Mouse (Mus musculus) thymus, postnatal 4 days (tissue): ENCODE measurements around the gene L3mbtl3.

Source experiments
- DNase-seq: peaks from one replicate; pipeline ENCODE4 v3.0.0; 2021

The L3mbtl3 gene

DNA sequence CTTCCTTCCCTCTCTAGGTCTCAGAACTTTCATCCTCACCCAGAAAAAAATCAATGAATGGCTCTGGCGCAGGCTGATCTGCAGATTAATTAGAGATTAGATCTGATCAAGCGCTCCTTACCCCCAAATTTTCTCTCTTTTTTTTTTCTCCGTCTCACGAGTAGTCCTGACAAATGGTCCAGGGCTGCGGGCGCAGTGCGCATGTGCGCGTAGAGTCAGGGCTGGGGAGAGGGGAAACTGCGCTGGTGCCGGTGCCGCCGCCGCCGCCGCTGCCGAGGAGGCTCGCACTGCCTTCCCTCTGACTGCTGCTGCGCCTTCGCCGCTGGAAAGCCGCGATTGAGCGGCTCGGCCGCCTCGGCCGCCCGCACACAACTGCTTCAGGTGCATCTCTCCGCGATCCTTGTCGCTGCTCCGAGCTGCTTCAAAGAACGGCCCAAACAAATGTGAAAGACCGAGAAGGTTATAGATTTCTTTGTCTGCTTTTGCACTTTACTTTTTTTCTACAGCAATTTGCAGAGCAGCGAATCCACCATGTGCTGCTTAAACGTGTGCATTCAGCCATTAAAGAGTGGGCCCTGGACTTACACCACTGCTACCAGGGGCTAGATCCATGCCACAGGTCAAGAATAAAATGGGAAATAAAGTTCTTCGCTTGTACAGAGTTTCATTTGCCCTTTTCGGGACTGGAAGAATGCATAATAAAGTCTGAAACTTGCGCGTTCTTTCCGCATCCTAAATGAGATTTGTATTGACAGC lies at the start of gene L3mbtl3:
Gene L3mbtl3 (minus strand): TSS at position 182 of the 756 bp plus-strand sequence.
- peak; percentile 95 for DNase-seq

DNA sequence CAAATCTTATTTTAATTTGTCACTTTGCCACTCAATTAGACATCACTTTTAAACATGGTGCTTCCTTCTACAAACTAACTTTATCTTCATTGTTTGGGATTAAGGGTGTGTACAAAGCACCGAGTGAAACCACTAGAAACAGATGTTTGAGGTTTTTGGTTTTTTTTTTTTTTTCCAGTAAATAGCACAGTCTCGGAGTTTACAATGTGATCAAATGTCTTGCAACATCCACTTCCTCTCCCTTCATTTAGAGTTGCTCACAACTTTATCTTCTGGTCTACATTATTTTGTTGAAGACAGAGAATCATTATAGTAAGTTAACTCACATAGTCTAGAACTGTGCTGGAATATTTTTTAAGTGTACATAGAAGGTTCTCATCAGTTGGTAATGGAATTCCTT lies 45.4 kb upstream of the L3mbtl3 start:
- DNase-seq = no peak

DNA sequence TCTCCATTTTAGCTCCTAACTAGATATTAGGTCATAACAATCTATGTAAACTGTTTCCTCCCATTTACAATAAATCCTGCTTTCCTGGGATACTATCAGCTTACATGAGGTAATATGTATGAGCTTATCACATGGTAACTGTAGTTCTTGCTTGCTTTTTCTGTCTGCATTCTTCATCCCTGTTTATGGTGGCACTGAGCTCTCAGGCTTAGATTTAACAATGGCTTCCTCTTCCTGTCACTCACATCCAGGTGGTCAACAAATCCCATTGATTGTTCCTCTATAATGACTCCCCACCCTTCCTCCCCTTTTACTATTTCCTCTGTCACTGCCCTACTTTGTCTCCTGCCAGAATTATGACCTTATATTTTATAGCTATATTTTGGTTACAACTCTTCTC lies 12.9 kb upstream of the L3mbtl3 start:
- no peak for DNase-seq

DNA sequence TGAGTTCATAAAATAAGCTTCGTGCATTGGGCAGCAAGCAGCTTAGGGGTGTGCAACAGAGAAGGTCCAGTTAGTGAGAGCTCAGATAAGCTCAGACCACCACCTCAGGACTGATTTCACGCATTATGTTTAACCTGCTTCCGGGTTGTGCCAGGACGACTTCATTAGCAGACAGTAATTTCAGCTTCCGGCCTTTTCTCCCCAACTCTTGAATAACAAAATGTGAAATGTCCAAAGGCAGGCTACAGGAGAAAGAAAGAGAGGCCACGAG lies 1.5 kb upstream of the L3mbtl3 start:
- DNase-seq = no peak

DNA sequence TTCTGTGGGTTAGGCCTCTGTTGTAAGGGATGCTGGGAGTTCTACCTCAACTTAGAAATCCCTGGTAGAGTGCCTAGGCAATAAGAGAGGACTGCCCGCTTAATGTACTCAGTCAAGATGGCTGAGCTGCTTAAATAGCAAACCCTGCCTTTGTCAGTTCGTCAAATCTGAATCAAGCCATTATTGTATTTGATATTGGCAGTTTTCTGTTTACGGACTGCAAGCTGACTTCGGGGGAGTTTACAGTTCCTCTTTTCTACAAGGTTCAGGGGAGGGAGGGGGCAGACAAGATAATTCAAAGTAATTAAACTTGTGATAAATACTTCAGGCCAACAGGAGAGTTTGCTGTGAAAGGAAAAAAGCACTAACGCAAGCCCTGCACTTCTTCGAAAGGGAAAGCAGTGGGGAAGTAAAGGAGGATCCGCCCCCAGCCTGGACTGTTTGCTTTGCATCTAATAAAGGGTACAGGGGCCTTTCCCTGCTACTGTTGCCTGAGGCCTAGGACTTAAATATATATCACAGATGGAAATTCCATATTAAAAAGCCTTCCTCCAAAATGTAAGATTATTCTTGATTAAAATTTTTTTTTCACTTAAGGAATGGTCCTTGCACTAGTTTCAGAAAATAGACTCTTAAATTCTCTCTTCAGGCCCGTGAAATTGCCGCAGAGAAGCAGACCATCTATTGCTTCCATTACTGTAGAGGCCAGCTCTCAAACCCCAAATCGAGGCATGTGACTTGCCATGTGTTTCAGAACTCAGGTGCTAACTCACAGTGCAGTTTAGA lies 968 bp upstream of the L3mbtl3 start:
- DNase-seq = no peak

DNA sequence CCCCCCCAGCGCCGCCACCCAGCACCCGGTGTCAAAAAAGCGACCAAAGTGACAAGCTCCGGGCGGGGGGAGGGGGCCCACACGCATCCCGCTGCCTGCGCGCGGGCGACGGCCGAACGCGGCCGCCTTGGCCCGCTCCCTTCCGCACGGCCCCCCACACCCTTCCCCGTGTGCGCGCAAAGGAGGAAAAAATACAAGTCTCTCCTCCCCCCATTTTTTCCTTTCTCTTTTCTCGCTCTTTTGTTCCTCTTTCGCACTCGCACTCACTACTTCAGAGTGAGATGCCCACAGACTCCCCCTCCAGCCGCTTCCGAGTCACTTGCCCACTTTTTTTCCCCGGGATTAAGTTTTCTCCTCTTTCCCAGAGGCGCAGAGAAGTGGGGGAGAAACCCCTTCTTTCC lies 420 bp downstream of the L3mbtl3 start:
- no peak for DNase-seq

DNA sequence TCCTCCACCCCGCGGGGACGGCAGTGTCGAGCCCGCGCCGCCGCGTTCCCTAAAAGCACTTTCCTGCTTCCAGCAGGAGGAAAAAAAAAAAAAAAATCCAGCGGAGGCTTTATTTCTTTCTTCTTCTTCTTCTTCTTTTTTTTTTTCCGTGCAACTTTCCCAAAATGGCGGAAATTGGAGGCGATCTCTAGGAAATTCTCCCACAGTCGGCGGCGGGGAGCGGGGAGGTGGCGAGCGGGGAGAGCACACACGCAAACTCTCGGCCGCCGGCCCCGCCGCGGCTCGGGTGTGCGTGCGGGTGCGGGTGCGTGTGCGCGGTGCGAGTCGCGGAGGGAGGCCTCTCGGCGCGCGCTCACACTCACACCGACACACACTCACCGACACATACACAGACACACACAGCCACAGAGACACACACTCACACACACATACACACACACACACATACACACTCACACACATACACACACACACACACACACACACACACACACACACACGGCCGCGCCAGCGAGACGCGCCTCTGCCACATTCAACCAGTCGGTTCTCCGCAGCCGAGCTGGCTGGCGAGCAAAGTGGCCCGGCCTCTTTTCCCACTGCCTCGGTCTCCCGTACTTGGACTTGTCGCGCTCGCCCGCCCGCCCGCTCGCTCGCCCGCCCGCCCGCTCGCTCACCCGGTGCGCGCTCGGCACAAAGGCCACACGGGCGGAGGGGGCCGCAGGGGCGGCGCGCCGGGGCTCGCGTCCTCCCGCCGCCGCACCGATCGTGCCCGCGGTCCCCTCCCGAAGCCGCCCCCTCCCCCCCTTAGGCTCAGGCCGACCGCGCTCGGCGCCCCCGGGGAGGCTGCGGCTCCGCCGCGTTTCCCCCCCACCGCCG lies 1.1 kb downstream of the L3mbtl3 start:
- peak; percentile 75 for DNase-seq

DNA sequence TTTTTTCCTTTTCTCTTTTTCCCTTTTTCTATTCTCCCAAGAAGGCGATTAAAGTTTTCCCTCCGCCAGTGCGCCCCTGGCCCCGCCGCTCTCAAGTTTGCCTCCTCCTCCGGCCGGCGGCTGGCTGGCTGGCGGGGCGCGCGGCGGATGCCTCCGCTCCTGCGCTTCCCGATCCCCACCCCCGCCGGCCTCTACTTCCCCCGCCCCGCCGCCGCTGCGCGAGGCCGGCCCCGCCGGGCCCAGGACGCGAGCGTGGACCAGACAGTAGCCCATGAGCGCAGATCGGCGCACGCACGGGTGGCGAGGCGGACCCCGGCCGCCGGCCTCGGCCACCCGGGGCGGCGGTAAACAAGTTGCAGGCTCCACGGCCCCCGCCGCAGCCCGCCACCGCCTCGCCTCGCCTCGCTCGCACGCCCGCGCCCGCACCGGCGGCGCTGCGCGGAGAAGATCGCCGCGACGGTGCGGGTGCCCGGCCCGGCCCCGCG lies 1.8 kb downstream of the L3mbtl3 start:
- peak; percentile 83 for DNase-seq

DNA sequence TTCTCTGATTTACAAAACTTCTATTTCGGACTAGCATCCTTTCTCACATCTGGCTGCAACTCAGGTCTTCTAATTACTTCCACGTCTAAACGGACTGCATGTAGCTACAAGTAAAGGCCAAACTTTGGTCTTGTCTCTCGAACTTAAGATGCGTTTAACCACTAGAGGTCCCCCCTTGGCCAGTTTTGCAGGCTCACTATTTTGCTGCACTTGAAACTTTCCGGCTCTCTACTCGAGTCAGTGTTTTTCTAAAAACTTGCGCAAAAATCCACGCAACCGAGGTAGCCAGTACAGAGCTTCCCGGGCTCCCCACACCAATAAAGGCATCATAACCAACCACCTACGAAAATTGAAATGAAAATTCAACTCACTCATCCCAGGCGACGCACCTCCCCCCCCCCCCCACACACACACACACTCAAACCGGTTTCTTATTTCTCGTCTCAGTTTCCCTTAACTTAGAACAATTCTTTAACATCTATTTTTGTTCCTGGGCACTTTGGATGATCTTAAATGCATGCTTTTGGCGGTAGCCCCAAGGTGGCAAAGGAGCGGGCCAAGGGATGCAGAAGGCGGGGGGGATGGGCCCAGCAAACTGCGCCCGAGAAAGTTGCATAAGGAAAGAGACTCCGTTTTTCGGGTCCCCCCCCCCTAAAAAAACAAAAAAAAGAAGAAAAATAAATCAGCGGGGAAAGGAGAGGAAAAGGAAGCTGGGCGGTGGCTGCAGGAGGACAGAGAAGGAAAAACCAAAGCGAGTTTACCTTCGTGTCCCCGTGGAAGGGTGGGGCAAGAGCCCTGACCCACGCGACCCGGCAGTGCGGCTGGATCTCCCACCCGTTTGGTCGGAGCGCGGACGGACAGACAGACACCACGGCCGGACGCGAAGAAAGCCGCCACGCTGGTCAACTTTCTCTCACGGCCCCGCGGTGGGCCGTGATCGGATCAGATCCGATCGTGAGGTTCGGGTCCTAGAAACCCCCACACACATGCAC lies 2.5 kb downstream of the L3mbtl3 start:
- peak; percentile 83 for DNase-seq

DNA sequence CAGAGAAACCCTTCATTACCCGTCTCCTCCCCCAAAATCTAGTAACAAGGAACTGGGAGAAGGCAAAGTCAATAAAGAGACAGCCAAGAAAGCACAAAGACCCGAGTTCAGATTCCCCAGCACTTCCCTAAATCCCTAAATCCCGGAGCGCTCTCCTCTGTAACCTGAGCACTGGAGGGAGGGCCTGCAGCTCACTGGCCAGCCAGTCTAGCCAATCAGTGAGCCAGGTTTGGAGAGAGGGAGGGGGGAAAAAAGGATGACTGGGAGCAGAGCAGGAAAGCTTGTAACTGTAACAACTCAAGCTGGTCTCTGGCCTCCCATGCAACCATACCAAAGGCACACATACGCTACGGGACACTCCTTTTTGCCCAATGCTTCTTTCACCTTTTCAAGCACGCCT lies 4.4 kb downstream of the L3mbtl3 start:
- DNase-seq = no peak

DNA sequence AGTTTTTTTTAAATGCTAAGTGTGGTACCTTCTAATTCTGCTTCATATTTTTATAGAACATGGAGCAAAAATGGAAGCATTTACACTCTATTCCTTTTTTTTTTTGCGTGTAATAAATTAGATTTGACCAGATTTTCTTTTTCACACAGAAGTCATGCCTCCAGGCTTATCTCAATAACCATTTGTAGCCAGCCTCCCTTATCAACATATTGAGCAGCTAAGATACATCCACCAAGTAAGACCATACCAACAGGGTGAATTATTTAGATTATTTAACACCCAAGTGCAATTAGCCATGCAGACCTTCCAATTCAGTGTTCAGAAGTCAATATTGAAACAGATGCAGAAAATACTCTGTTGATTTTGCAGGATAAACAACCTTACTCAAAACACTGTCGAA lies 10.8 kb downstream of the L3mbtl3 start:
- DNase-seq = no peak

DNA sequence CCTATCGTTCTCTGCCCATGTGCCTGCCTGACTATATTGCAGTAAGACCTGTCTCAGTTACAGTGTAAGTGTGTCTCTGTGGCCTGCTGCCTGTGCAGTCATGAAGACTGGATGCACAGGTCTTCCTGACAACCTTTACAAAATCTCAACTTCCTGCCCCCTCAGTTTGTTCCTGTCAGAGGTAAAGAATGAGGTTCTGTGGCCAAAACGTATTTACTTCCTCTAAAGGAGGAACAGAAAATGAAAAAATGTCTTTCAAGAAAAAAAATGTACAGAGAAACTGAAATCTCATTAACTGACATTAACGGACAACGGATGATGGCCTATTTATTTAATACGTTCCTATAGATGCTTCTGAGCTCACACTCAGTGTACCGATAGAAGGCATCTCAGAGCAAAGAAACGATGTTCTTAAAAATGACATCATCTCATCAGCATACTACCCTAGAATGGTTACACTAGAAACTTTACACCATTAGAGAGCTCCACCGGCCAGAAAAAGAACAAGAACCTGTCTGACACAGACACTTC lies 11.4 kb downstream of the L3mbtl3 start:
- DNase-seq = no peak

DNA sequence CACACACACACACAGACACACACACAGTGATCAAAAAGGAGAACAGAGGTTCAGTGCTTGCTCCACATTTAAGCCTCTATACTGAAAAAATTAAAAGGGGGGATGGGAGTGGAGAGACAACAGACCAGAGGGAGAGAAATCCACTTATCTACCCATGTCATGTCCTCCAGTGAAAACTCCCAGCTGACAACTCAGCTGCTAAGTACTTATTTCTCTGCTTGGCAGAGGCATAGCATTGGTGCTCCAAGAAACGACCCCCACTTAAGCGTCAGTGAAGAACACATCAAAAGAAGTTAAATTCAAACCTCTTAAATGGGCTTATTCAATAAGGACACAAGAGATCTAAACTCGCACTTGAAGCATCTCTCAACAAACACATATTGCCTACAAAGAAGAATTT lies 12.2 kb downstream of the L3mbtl3 start:
- DNase-seq = no peak

DNA sequence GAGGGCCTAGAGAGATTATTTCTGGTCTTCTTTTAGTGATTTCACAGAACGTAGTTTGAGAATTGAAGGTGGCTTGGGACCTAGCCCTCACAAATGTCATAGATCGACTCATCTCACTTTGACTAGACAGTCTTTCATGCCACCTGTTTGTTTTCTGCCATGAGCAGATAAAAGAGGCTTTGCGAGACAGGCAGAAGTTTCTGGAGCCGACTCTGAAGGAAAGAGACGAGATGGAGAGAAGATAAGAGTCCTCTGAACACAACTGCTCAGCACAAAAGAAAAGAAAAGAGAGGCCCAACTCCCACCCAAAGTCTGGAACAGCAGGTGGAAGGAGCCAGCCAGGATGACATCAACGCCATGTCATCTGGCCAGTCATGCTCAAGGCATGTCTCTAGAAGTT lies 17.0 kb downstream of the L3mbtl3 start:
- DNase-seq = peak; percentile 49

DNA sequence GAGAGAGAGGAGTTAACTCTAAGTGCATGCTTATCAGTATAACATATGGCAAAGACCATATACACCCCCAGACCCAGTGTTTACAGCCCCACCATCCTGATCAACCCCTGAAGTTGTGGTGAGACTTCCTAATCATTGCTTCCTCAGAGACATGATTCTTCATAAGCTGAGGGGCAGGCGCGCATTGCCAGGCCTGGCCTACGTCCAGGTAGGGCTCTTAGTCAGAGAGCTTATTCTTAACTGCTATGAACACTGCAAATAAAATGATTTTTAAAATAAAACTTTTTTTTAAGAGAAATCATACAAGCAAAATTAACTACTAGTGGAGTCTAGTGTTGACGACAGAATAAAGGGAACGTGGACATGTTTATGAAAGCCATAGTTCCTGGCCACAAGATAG lies 17.5 kb downstream of the L3mbtl3 start:
- DNase-seq = no peak

DNA sequence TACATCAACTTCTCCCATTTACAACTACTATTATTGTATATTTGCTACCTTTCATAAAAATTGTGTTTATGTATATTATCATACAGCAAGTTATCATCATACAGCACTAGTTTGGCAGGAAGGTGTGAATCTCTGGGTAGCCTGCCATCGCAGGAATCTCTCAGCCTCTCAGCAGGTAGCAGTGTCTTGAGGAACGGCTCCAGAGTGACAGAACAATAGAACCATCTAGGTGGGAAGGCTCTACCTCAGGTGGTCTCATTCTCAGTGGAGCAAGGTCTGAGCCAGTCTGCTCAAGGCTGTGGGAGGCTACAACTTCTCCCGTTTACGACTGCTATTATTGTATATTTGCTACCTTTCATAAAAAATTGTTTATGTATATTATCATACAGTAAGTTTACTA lies 22.0 kb downstream of the L3mbtl3 start:
- no peak for DNase-seq

DNA sequence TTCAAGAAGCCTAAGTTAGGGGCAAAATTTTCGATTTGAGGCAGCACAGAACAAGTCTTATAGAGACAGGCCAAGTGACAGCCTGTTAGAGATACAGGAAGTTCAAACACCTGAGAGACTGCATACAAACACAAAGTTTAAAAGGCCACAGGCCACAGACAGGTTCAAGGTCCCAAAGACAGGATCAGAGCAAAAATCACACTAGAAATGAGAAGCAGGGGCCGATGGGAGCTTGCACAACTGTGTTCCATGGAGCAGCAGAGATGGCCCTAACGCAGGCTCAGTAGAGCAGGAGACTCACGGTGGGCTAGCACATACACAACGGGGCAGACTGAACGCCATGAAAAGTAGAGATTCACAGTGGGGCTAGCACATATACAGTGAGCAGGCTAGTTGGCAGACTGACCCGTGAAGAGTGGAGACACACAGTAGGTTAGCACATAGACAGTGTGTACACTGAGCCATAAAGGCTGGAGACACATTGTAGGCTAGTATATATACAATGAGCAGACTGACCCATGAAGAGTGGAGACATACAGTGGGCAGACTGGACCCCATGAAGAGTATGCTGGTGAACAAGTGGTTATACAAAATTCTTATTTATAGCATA lies 24.5 kb downstream of the L3mbtl3 start:
- peak; percentile 32 for DNase-seq

DNA sequence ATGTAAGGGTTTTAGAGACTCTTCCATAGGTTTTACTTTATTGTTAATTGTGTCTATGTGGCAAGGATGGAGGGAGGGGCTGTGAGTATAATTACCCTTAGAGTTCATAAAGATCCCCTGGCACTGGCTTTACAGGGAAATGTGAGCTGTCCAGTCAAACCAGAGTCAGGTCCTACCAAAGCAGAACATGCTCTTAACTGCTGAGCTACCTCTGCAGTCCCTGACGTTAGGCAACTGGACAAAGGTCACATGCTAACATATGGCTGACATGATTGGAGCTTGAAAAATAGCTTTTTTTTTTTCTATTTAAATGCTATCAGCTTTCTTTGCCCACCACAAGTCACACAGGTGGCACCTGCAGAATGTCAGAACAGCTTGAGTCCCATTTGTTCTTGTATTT lies 25.6 kb downstream of the L3mbtl3 start:
- no peak for DNase-seq

DNA sequence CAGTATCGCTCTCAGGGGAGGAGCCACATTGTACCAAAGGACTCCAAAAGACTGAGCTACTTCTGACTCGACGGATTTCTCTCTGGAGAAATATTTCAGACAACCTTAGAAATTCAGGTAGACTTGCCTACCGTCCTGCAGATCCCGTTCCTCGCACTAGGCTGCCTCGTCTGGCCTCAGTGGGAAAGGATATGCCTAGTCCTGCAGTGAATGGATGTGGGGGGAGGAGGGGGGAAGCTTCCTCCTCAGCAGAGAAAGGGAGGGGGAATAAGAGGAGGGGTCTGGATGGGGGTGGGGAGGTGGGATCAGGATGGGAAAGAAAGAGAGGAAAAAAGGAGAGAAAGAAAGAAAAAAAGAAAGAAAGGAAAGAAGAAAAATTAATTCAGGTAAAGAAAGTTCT lies 28.2 kb downstream of the L3mbtl3 start:
- no peak for DNase-seq

DNA sequence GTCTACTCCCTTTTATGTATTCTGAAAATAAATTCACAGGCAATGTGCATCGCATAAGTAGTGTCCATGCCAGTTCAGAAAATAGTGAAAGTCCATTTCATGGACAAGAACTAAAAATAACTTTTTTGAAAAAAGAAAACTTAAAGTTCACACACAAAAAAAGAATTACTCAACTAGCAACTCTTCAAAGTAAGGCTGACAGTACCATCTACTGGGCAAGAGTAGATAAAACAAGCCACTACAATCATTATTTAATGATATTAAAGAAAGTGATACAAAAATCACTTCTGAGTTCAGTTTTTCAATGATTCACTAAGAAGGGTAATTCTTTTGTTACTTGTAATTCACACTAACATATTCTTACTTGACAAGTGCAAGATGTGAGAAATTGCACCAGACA lies 29.9 kb downstream of the L3mbtl3 start:
- DNase-seq = no peak

DNA sequence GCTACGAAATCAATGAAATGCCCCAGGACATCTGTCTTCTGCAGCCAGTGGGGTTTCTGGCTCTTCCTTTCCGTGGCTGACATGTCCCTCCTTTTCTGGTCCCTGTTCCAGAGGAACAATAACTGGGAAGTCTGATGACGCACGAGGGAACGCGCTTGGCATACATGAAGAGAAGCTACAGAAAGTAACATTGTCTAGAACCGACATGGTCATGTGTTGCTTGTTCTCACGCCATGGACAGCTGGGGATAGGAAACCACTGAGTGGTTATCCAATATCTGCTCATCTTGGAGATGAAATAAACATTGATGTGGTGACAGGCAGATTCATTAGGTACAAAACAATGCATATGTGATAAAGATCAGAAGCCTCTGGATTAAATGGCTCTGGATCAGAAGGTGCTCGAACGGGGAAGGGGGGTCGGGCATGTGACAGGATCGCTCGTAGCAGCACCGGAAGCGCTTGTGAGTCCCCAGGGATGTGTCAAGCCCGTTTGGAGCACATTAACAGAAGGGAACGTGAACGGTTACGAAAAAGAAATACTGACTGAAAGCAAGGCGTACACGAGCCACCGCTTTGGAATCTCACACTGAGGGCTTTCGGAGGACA lies 37.8 kb downstream of the L3mbtl3 start:
- DNase-seq = no peak
